Mouse (Mus musculus) ES-Bruce4 (cell line): ENCODE results near the gene Mrps35. TPM values are rescaled to one million over a fixed set of nuclear protein-coding genes. Genes with fewer than 3 reads are reported as not detected.
A peak's percentile ranks its signal among the peaks of the same experiment; 100 is the strongest.

Experiments
- H3K27ac ChIP-seq: 2 replicates; pipeline ENCODE4 v1.5.1; 2012; ENCODE audit warnings: low read length, inconsistent platforms; ENCODE audit not compliant: insufficient read depth
- H3K27me3 ChIP-seq: 2 replicates; pipeline ENCODE4 v1.6.1; 2012; ENCODE audit warnings: mild to moderate bottlenecking, low read length, inconsistent platforms; ENCODE audit not compliant: control insufficient read depth, poor library complexity, insufficient read depth, severe bottlenecking
- H3K36me3 ChIP-seq: 2 replicates; pipeline ENCODE4 v1.6.1; 2012; ENCODE audit warnings: inconsistent platforms, mild to moderate bottlenecking, low read length, moderate library complexity; ENCODE audit not compliant: control insufficient read depth, poor library complexity, insufficient read depth, severe bottlenecking
- H3K4me1 ChIP-seq: one replicate; pipeline ENCODE4 v1.8.1; 2011; ENCODE audit warnings: low read length; ENCODE audit not compliant: control insufficient read depth, insufficient read depth
- H3K4me3 ChIP-seq: 2 replicates; pipeline ENCODE4 v1.5.1; 2011; ENCODE audit warnings: low read depth, mild to moderate bottlenecking, low read length
- H3K9ac ChIP-seq: 2 replicates; pipeline ENCODE4 v1.6.1; 2012; ENCODE audit warnings: low read depth, mild to moderate bottlenecking, inconsistent platforms; ENCODE audit not compliant: poor library complexity, severe bottlenecking
- H3K9me3 ChIP-seq: replicated peaks from 2 replicates; pipeline ENCODE4 v1.6.1; 2012; ENCODE audit warnings: mild to moderate bottlenecking, low read length, inconsistent platforms; ENCODE audit not compliant: control insufficient read depth, poor library complexity, insufficient read depth, severe bottlenecking
- CTCF ChIP-seq: IDR thresholded peaks from one replicate; pipeline ENCODE4 v1.8.1; 2011; ENCODE audit warnings: low read depth, low read length
- EP300 ChIP-seq: IDR thresholded peaks from 2 replicates; pipeline ENCODE4 v1.6.1; 2011; ENCODE audit warnings: low read depth, low read length; ENCODE audit not compliant: insufficient read depth
- POLR2A ChIP-seq: IDR thresholded peaks from one replicate; pipeline ENCODE4 v1.8.1; 2011; ENCODE audit warnings: low read length; ENCODE audit not compliant: insufficient read depth
- polyA plus RNA-seq: library from polyadenylated mRNA; stranded (reverse); fragments of >200 nt; gene quantifications from 2 replicates; pipeline ENCODE4 v1.2.4, GENCODE M21; 2011; ENCODE audit warnings: low read depth; ENCODE audit not compliant: missing spikeins, insufficient read depth, insufficient read length

Mrps35 gene
- polyA plus RNA-seq, 1 experiment, result 87.6 TPM

- Histone ChIP-seq H3K27ac (no peak within 1 kb of the TSS), H3K4me3 (no peak within 1 kb of the TSS), H3K4me1 (peaks cover 1% of the 10 kb centered on the region), H3K9me3 (no peaks in the 10 kb centered on the region), H3K36me3 (no peaks in the 10 kb centered on the region; the same call in 1 of the 2 replicates), H3K9ac (no peak within 1 kb of the TSS), H3K27me3 (no peaks in the 10 kb centered on the region)
- TF ChIP-seq EP300 (0 out of 2 replicates have a peak, but pooled peaks have one; percentile 58), CTCF (no peak)
These were observed 10.2 kb upstream of the Mrps35 start, which contains the start of gene Rep15 for GRCm38 (mm10) chr6:147032303-147032925. Gene Rep15 (plus strand): TSS chr6:147032584.

GRCm38 (mm10) chr6:147043633-147044032 is 1.1 kb downstream of the Mrps35 start:
- H3K4me3 ChIP-seq, result peak overlapping the region; percentile 63
- no peaks in the 10 kb centered on the region for H3K4me1 ChIP-seq
- H3K9ac ChIP-seq, result peak overlapping the region; percentile 67
- no peak for TF ChIP-seq EP300
- no peak for TF ChIP-seq POLR2A
- no peak for TF ChIP-seq CTCF
- peaks cover 12% of the 10 kb centered on the region for H3K36me3 ChIP-seq
- H3K27me3 ChIP-seq, result no peaks in the 10 kb centered on the region
- H3K9me3 ChIP-seq, result no peaks in the 10 kb centered on the region
- H3K27ac ChIP-seq, result no peak overlapping the region

GRCm38 (mm10) chr6:147049239-147049805 is 6.8 kb downstream of the Mrps35 start:
- Histone ChIP-seq H3K4me1 (no peaks in the 10 kb centered on the region), H3K36me3 (peaks cover 34% of the 10 kb centered on the region), H3K4me3 (no peak overlapping the region), H3K9me3 (no peaks in the 10 kb centered on the region), H3K27me3 (no peaks in the 10 kb centered on the region), H3K27ac (no peak overlapping the region), H3K9ac (no peak overlapping the region)
- TF ChIP-seq CTCF (no peak), POLR2A (no peak), EP300 (no peak)

GRCm38 (mm10) chr6:147051666-147052065 is 9.1 kb downstream of the Mrps35 start:
- H3K9me3 ChIP-seq, result no peaks in the 10 kb centered on the region
- H3K27me3 ChIP-seq, result no peaks in the 10 kb centered on the region
- peaks cover 1% of the 10 kb centered on the region for H3K4me1 ChIP-seq
- H3K4me3 ChIP-seq, result no peak overlapping the region
- H3K9ac ChIP-seq, result no peak overlapping the region
- TF ChIP-seq POLR2A, result no peak
- no peak for TF ChIP-seq EP300
- no peak for TF ChIP-seq CTCF
- H3K36me3 ChIP-seq, result peaks cover 33% of the 10 kb centered on the region
- no peak overlapping the region for H3K27ac ChIP-seq

GRCm38 (mm10) chr6:147052440-147052839 is 9.9 kb downstream of the Mrps35 start:
- TF ChIP-seq CTCF (no peak), EP300 (no peak), POLR2A (no peak)
- no peak overlapping the region for H3K4me3 ChIP-seq
- H3K4me1 ChIP-seq, result peaks cover 1% of the 10 kb centered on the region
- H3K9me3 ChIP-seq, result no peaks in the 10 kb centered on the region
- H3K36me3 ChIP-seq, result peaks cover 33% of the 10 kb centered on the region
- no peaks in the 10 kb centered on the region for H3K27me3 ChIP-seq
- no peak overlapping the region for H3K27ac ChIP-seq
- H3K9ac ChIP-seq, result no peak overlapping the region

- Histone ChIP-seq H3K27ac (no peak overlapping the region), H3K4me3 (no peak overlapping the region), H3K9ac (no peak overlapping the region), H3K36me3 (peaks cover 25% of the 10 kb centered on the region), H3K27me3 (no peaks in the 10 kb centered on the region), H3K4me1 (peaks cover 1% of the 10 kb centered on the region), H3K9me3 (no peaks in the 10 kb centered on the region)
- TF ChIP-seq POLR2A, result no peak
- TF ChIP-seq EP300, result no peak
- TF ChIP-seq CTCF, result no peak
These were observed 11.5 kb downstream of the Mrps35 start for GRCm38 (mm10) chr6:147053785-147054646.
